Mouse (Mus musculus) neutrophil, adult 59 days (primary cell): ENCODE data around the gene Pgr15l. TPM values are rescaled to one million over a fixed set of nuclear protein-coding genes. Genes with fewer than 3 reads are reported as not detected.

Experiments used
- total RNA-seq, 2 experiments: library from RNA; stranded (reverse); gene quantifications; 1 replicate in 1 of 2; 2 replicates in 1 of 2; pipeline ENCODE4 v1.2.4; 2023

Pgr15l gene
- not detected for total RNA-seq

GRCm38 (mm10) chrX:97072369-97072768 is at the start of gene Pgr15l:
Gene Pgr15l (plus strand): TSS chrX:97072596.

